Mouse (Mus musculus): ENCODE measurements around the gene H2al1i. TPM values are rescaled to one million over a fixed set of nuclear protein-coding genes. Genes with fewer than 3 reads are reported as not detected.
"Not testable (repeated sequence)": the region's sequence is repeated elsewhere in the genome, so short reads cannot be mapped to it uniquely, and the experiment has no call there.

Gene H2al1i
- total RNA-seq (2021): not detected
- long read RNA-seq, experiment 1: 0 reads
- long read RNA-seq, experiment 2: 0 reads

GRCm38 (mm10) chrX:11324359-11324758 is at the start of gene H2al1i:
Gene H2al1i (plus strand): TSS chrX:11324659.
- DNase-seq (ENCODE audit: low spot score in 2 of 2): not testable (repeated sequence)

DNA sequence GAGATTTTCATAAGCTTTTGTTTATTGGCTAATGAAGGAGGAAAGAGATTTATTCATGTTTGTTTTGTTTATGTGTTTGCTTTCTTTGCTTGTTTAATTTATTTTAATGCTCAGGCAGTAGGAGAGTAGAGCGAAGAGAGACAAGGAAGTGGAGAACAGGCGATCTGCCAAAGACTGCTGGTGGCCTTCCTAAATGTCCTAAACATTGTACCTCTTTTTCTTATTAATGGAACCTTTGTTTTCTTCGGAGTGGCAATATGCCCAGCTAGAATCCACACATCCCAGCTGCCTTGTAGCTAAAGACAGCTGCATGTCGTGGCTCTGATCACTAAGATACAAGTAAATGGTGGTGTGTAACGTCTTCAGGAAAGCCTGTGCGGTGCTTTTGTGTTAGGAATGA is 47.4 kb upstream of the H2al1i start:
- no peak for DNase-seq (ENCODE audit: low spot score in 2 of 2)

DNA sequence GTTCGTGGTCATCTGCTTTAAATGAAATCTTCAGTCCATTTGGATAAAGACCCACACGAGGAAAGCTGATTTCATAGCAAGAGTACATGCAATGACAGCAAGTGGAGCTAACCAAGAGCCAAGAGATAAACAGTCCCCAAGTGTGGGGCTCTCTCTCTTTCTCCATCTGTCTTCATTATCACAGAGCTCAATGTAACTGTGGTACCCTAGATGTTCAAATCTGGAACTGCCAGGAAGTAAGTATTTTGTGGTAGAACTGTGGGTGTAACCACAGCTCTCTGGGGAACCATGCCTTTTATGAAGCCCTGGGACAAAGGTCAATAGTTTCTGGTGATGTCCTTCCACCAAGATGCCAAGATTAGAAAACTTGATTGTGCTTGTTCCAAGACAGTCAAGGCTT is 43.7 kb upstream of the H2al1i start:
- DNase-seq (ENCODE audit: low spot score in 2 of 2): no peak

DNA sequence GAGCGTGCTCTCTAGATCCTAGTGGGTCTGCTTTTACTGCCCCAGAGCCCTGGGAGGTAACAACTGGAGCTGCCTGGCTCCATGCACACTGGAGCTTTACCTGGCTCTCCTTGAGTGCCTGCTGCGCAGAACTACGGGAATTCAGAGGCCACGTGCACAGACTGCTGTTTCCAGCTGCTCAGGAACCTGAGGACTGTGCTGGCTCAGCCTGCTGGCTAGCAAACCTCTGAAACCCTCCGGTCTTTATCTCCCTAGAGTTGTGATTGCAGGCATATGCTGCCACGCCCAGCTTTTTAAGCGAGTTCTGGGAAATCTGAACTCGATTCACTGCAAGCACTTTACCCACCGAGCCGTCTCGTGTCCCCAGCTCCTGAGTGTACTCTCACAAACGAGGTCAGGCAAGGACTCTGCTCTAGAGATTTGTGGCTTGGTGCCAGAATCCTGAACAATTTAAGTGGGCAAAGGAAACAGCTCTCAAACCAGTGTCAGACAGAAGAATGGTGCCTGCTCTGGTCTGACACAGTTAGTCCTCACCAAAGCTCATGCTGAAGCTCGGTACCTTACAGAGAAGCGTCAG is 36.1 kb upstream of the H2al1i start:
- no peak for DNase-seq (ENCODE audit: low spot score in 2 of 2)

- no peak for DNase-seq (ENCODE audit: low spot score in 2 of 2)
These were observed 35.2 kb upstream of the H2al1i start for GRCm38 (mm10) chrX:11289244-11289643.

GRCm38 (mm10) chrX:11298957-11299356 is 25.5 kb upstream of the H2al1i start, which contains the start of gene H2al1a:
Gene H2al1a (plus strand): TSS chrX:11299257.
- DNase-seq (ENCODE audit: low spot score in 2 of 2): not testable (repeated sequence)

GRCm38 (mm10) chrX:11302132-11302531 is 22.3 kb upstream of the H2al1i start, which contains the start of gene H2al1b:
Gene H2al1b (plus strand): TSS chrX:11302432.
- not testable (repeated sequence) for DNase-seq (ENCODE audit: low spot score in 2 of 2)

DNA sequence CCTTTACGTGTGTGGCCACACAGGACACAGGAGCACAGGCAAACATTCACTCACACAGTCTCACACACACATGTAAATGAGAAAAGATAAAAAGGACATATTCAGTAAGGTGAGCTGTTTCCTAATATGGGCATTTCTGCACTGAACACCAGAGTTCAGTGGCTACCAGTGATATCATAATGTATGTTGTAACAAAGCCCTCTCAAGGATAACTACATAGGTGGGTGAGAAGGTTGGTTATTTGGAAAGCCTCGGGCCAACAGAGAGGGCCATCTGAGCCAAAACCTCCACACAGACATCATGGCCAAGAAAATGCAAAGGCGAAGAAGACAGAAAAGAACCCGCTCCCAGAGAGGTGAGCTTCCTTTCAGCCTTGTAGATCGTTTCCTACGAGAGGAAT is 19.1 kb upstream of the H2al1i start, which contains the start of gene H2al1c:
Gene H2al1c (plus strand): TSS at position 301 of the 400 bp plus-strand sequence.
- not testable (repeated sequence) for DNase-seq (ENCODE audit: low spot score in 2 of 2)

DNA sequence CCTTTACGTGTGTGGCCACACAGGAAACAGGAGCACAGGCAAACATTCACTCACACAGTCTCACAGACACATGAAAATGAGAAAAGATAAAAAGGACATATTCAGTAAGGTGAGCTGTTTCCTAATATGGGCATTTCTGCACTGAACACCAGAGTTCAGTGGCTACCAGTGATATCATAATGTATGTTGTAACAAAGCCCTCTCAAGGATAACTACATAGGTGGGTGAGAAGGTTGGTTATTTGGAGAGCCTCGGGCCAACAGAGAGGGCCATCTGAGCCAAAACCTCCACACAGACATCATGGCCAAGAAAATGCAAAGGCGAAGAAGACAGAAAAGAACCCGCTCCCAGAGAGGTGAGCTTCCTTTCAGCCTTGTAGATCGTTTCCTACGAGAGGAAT is 15.9 kb upstream of the H2al1i start, which contains the start of gene H2al1d:
Gene H2al1d (plus strand): TSS at position 301 of the 400 bp plus-strand sequence.
- DNase-seq (ENCODE audit: low spot score in 2 of 2): not testable (repeated sequence)

DNA sequence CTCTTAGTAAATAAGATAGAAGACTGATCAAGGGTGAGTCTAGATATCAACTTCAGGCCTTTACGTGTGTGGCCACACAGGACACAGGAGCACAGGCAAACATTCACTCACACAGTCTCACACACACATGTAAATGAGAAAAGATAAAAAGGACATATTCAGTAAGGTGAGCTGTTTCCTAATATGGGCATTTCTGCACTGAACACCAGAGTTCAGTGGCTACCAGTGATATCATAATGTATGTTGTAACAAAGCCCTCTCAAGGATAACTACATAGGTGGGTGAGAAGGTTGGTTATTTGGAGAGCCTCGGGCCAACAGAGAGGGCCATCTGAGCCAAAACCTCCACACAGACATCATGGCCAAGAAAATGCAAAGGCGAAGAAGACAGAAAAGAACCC is 12.8 kb upstream of the H2al1i start, which contains the start of gene H2al1e:
Gene H2al1e (plus strand): TSS at position 301 of the 400 bp plus-strand sequence.
- DNase-seq (ENCODE audit: low spot score in 2 of 2): not testable (repeated sequence)

DNA sequence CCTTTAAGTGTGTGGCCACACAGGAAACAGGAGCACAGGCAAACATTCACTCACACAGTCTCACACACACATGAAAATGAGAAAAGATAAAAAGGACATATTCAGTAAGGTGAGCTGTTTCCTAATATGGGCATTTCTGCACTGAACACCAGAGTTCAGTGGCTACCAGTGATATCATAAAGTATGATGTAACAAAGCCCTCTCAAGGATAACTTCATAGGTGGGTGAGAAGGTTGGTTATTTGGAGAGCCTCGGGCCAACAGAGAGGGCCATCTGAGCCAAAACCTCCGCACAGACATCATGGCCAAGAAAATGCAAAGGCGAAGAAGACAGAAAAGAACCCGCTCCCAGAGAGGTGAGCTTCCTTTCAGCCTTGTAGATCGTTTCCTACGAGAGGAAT is 9.6 kb upstream of the H2al1i start, which contains the start of gene H2al1f:
Gene H2al1f (plus strand): TSS at position 301 of the 400 bp plus-strand sequence.
- not testable (repeated sequence) for DNase-seq (ENCODE audit: low spot score in 2 of 2)

- not testable (repeated sequence) for DNase-seq (ENCODE audit: low spot score in 2 of 2)
These were observed 6.5 kb upstream of the H2al1i start, which contains the start of gene H2al1g for GRCm38 (mm10) chrX:11317956-11318355. Gene H2al1g (plus strand): TSS chrX:11318256.

- DNase-seq (ENCODE audit: low spot score in 2 of 2): not testable (repeated sequence)
These were observed 3.3 kb upstream of the H2al1i start, which contains the start of gene H2al1h for GRCm38 (mm10) chrX:11321192-11321591. Gene H2al1h (plus strand): TSS chrX:11321492.

- not testable (repeated sequence) for DNase-seq (ENCODE audit: low spot score in 2 of 2)
These were observed 3.1 kb downstream of the H2al1i start, which contains the start of gene H2al1j for GRCm38 (mm10) chrX:11327522-11327921. Gene H2al1j (plus strand): TSS chrX:11327822.

DNA sequence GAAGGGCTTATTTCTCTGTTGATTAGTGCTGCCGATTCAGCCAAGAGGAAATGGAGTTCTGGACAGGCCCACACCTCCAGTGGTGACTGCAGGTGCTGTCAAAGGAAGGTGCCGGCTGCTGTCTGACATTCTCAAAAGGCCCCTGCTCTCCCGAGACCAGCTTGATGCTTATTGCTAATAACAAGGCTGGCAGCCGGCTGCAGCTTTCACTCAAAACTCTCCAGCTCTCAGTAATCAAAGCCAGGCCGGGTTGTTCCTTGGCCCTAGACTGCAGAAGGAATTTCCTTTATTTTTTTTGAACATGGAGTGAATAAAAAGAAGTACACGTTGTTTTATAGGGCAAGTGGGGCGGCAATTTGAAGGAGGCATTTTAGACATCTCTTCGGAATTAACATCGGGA is 21.3 kb downstream of the H2al1i start:
- no peak for DNase-seq (ENCODE audit: low spot score in 2 of 2)

- DNase-seq (ENCODE audit: low spot score in 2 of 2): no peak
These were observed 22.3 kb downstream of the H2al1i start for GRCm38 (mm10) chrX:11346756-11347155.

- DNase-seq (ENCODE audit: low spot score in 2 of 2): no peak
These were observed 36.4 kb downstream of the H2al1i start for GRCm38 (mm10) chrX:11360823-11361222.

GRCm38 (mm10) chrX:11361261-11361660 is 36.8 kb downstream of the H2al1i start:
- DNase-seq (ENCODE audit: low spot score in 2 of 2): no peak

DNA sequence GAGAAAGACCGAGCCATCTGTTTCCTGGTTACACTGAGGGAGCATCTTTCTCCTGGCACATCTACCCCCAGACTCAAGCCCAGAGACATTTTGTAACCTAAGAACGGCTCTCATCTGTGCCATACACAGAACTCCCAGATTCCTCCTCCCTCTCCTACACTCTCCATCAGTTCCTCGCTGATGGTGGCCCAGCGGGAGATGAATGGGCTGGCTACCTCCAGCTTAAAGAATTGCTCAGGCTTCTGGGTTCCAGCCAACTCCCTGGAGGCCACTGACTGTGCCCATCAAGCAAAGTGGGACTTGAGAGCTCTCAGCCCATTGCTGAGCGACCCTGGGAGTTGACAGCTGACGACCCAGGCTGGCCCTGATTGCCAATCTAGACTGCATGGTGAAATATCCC is 39.4 kb downstream of the H2al1i start:
- no peak for DNase-seq (ENCODE audit: low spot score in 2 of 2)

- no peak for DNase-seq (ENCODE audit: low spot score in 2 of 2)
These were observed 40.7 kb downstream of the H2al1i start for GRCm38 (mm10) chrX:11365151-11365550.
